Mouse (Mus musculus) liver, adult 2 months (tissue): ENCODE results near the gene Maml3.

Experiments
- CTCF ChIP-seq: fragments of 200-500 bp; IDR thresholded peaks from 2 replicates; pipeline ENCODE4 v1.5.1; 2011; ENCODE audit warnings: low read depth, low read length, control low read depth
- POLR2A ChIP-seq: fragments of 200-500 bp; IDR thresholded peaks from 2 replicates; pipeline ENCODE4 v1.6.1; 2011; ENCODE audit warnings: low read length, control low read depth; ENCODE audit not compliant: insufficient read depth; ENCODE audit errors: extremely low read depth

GRCm38 (mm10) chr3:51937176-51937575 is 167.7 kb downstream of the Maml3 start:
- TF ChIP-seq CTCF (no peak), POLR2A (no peak)
